Mouse (Mus musculus): ENCODE measurements around the gene Kcnc4.

Gene Kcnc4

GRCm38 (mm10) chr3:107458528-107459195 lies 690 bp downstream of the Kcnc4 start:
- DNase-seq (ENCODE audit: low spot score in 2 of 2) = peak in 1 of 2 experiments; percentile 19

GRCm38 (mm10) chr3:107458104-107458503 lies 1.2 kb downstream of the Kcnc4 start:
- DNase-seq (ENCODE audit: low spot score in 2 of 2) = no peak

DNA sequence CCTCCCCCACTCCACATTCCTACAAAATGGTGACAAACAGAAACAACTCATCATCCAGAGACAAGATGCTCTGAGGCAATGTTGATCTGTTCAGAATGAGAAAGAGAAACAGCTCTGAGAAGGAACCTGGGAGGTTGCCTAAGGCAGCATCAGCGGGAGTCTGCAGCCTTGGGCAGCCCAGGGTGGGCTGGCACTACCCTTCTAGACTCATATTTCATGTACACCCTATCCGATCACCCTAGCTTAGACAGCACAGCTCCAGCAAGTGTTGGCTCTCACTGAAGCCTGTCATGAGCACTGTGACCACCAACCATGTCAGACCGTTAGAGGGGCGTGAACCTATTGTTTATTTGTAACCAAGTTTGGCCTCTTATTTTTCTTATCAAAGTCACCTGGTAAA lies 5.1 kb downstream of the Kcnc4 start:
- no peak for DNase-seq (ENCODE audit: low spot score in 2 of 2)

DNA sequence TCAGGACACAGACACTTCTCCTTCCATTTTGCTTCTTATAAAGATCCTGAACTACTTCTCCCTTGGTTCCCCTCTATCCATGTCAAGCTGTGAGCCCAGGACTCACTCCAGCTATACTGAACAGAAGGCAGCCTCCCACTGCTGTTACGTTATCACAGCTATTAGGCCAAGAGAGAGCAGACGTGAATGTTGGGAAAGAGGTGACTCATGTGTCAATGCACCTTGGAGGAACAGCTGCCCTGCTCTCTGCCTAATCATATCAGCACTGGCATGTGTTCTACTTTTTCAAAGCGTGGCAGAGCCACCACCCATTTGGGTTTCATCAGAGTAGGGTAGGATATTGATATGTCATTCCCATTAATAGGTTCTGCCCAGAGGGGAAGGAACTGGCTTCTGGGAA lies 12.5 kb downstream of the Kcnc4 start:
- DNase-seq (ENCODE audit: low spot score in 2 of 2) = no peak

DNA sequence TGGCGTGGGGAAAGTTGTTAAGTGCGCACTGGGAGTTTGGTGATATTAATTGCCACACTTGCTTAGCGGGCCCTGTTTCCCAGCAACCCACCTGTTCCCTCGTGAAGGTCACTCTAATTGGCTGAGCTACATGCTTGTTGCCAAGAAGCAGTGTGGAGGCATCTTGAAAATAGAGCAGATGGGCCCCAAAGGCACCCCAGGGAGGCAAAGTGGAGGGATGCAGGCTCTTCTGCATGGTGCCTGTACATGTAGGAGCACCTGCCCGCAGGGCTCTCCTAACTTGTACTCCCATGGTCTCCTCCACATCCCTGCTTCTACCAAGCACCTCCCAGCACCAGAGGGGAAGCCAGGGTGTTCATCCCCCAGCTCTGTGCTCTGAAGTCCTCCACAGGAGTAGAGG lies 15.5 kb downstream of the Kcnc4 start:
- no peak for DNase-seq (ENCODE audit: low spot score in 2 of 2)

GRCm38 (mm10) chr3:107442191-107442590 lies 17.2 kb downstream of the Kcnc4 start:
- DNase-seq (ENCODE audit: low spot score in 2 of 2) = no peak

- no peak for DNase-seq (ENCODE audit: low spot score in 2 of 2)
Measured at GRCm38 (mm10) chr3:107441306-107441705, 18.0 kb downstream of the Kcnc4 start.

DNA sequence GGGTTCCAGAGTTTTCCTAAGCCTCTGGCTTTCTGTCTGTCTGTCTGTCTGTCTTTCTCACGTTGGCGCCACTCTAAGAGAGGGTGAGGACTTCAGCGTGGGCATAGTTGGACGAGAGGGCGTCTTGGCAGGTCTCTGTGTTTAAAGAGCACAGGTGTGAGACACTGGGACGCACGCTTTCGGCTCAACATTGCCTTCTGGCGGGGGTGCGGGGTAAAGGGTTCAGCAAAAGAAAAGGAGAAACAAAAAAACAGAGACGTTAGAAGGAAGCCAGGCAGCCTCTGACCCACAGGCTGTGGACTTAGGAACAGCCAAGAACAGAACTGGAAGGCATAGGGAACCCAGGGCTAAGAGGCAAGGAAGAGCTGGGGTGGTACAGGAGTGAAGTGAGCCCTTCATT lies 20.1 kb downstream of the Kcnc4 start:
- no peak for DNase-seq (ENCODE audit: low spot score in 2 of 2)

- DNase-seq (ENCODE audit: low spot score in 2 of 2) = no peak
Measured at GRCm38 (mm10) chr3:107437666-107438065, 21.7 kb downstream of the Kcnc4 start.

DNA sequence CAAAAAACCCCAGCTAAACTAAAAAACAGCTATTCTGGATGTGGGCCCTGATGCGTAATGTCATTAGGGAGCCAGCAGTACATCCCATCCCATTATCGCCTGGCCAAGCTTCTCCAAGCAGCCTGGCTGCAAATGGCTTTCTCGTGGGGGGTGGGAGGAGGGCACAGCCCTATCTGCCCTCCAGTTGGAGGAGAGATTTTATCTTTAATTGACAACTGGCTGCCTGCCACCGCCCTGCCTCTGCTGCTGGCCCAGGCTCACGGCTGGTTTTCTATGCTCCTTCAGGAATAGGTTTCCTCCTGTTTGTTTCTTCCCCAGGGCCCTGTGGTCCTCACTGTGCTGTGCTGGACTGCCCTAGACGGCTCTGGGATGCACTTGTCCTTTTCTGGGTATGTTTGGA lies 22.9 kb downstream of the Kcnc4 start:
- DNase-seq (ENCODE audit: low spot score in 2 of 2) = no peak

DNA sequence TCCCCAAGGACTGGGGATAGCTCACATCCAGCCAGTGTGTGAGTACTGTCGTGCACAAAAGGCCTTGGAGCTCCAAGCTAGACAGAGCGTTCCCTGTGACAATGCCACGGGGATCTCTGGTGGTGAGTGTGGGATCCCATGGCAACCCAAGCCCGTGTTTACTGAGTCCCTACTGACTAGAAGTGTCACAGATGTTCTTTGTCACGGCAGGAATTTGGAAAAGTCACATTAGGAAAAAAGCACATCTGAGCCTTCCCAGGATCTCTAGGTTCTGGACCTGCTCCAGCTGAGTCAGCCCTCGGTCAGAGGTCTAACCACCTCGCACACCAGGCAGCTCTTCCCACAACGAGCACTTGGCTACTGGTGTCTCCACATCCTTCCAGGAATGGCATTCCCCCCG lies 25.7 kb downstream of the Kcnc4 start:
- no peak for DNase-seq (ENCODE audit: low spot score in 2 of 2)

DNA sequence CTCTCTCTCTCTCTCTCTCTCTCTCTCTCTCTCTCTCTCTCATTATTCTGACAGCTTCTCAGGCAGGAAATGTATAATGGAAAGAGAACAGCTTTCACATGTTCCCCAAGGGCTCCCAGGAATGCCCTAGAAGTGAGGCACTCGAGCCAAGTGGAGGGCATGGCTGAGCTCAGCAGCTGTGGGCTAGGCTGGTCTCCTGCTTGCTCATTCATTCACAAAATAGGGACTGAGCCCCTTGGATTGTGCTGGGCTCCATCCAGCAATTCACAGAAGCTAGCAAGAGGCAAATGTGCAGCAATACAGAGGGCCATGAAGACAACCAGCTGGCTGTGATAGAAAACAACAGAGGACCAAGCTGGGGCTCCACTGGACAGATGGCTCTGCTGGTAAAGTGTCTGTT lies 28.1 kb downstream of the Kcnc4 start:
- no peak for DNase-seq (ENCODE audit: low spot score in 2 of 2)

DNA sequence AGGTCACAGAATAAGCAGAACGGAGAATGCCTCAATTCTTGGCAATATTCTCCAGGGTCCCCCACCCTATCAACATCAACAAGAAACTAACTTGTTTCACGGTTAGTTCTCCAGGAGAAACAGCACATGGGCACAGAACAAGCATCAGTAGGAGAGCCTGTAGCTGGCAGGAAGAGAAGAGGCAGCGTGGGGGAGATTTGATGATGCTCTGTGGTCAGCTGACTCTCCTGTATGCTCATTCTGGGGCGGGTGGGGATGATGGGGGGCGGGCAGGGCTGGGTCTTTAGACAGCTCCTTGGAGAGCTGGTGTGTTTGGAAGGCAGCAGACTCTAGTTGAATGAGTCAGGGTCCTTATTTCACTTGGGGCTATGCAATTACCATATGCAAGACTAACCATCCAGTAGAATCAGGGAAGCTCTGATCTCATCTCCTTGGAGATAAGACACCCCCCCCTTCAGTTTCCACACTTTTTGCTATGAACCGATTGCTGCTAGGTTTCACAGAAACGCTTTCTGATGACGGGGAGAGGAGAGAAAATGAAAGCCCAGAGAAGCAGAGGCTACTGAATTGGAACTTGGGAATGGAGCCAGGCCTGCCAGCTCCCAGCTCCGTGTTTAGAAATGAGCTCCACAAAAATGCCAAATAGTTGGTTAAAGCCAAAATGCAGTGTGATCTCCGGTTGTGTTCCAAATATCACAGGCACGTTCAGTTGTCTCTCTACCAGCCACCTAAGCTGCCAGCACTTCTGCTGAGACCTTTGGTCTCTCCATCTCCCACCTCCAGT lies 34.9 kb downstream of the Kcnc4 start:
- DNase-seq (ENCODE audit: low spot score in 2 of 2) = no peak

DNA sequence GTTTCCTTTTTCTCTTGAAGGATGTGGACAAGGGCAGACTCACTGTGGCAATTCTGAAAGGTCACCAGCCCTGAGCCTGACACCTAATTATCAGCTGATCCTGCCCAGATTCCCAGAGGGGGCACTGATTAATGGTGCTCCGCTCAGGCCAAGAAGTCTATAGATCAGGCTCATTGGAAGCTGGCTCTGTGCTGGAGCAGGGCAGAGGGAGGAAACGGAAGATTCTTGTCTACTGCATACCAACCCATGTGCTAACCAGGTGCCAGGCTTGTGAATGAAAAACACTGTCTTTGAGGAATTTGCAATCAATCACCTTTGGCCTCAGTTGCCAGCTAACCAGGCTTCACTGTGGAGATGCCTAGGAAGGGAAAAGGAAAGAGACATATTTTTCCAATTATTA lies 39.2 kb downstream of the Kcnc4 start:
- no peak for DNase-seq (ENCODE audit: low spot score in 2 of 2)

DNA sequence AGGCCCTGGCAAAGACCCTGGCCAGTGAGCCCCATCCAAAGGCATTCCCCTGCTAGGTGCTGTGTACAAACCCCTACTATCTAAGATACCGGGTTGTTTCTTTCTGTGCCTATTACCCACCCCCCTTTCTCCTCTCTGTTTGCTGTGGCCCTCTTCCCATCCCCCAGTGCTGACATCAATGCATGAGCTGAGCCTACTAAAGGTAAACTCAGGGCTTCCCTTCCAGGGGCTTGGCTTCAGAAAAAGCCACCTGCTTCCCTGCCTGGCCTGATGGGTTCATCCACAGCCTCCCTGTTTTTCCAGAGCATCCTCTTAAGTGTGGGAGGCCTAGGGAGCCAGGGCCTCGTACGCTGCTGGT lies 42.1 kb downstream of the Kcnc4 start:
- DNase-seq (ENCODE audit: low spot score in 2 of 2) = no peak

GRCm38 (mm10) chr3:107416541-107417286 lies 42.6 kb downstream of the Kcnc4 start:
- DNase-seq (ENCODE audit: low spot score in 2 of 2) = no peak

GRCm38 (mm10) chr3:107413093-107413492 lies 46.3 kb downstream of the Kcnc4 start:
- no peak for DNase-seq (ENCODE audit: low spot score in 2 of 2)

DNA sequence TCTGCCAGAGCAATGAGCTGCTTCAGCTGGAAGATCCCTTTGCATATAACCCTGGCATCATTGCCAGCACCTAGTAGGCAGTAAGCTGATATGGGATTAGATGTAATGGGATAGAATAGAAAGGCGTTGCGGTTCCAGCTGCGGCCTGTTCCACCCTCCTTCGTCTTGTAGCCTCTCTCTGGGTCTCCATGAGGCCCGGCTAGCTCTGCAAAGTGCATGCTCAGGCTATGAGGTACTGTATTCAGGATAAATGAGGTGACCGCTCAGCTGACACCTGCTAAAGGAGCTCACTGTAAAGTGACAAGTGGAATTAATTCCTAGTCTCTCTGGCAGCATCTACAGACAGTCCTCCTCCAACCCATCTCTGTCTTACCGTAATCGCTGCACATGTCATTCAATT lies 46.8 kb downstream of the Kcnc4 start:
- DNase-seq (ENCODE audit: low spot score in 2 of 2) = no peak

GRCm38 (mm10) chr3:107411669-107412068 lies 47.7 kb downstream of the Kcnc4 start:
- no peak for DNase-seq (ENCODE audit: low spot score in 2 of 2)

DNA sequence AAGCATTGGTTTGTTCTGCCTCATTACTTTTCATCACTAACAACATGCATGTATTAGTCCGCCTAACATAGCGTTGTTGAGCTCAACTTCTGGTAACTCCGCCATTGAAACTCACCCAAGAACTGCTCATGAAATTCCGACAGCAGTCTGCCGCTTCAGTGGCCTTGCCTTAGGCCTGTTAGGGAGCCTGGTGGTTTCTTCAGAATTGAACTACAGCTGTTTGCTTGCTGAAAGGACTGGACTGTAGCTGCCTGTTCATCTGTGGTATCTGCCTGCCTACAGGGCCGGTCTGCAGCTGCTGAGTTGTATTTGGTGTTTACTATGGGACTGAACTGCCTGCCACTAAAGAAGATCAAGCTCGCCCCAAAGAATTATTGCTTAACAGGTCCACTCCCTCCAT lies 58.0 kb downstream of the Kcnc4 start:
- no peak for DNase-seq (ENCODE audit: low spot score in 2 of 2)

DNA sequence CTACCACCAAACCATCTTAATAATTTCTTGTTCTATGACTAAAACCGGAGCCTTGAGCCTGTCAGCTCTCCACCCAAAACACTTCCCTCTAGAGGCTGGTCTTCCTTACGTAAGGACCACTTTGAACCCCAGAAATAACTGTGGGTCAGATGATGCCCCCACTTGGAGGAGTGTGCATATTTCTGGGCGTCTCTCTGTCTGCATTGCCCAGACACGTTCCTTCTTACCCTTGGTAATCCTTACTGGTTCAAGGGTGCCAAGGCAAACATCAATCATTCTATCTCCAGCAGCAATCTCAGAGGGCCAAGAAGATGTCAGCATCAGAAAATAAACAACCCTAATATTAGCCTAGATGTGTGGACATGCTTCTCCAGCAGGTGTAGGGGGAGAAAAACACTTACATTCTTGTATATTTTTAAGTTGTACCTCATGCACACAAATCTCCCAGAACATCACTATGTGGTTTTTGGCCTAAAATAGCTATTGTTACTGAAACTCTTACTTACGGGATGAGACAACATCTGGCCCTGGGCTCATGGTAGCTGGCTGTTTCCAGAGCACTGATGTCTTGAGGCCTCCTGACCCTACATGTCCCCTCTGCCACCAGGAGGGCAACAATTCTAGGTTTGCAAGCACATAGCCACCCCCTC lies 59.2 kb downstream of the Kcnc4 start:
- DNase-seq (ENCODE audit: low spot score in 2 of 2) = no peak

DNA sequence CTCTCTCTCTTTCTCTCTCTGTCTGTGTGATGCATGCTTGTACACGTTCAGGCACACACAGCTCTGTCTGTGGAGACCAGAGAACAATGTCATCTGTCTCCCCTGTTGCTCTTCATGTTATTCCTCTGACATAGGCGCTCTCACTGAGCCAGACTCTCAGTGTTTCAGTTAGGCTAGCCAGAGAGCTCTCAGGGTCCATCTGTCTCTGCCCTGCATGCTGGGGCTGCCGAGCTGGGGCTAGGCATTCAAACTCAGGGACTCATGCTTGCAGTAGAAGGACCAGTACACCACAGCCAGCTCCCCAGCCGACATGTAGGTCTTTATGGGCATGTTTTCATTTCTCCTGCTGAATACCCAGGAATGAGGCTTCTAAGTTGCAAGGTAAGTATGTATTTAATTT lies 68.2 kb downstream of the Kcnc4 start:
- DNase-seq (ENCODE audit: low spot score in 2 of 2) = no peak

All from urinary bladder, adult 18-20 months (tissue).